Mouse (Mus musculus): ENCODE results near the gene Klf15. TPM values are rescaled to one million over a fixed set of nuclear protein-coding genes. Genes with fewer than 3 reads are reported as not detected.

The Klf15 gene
- polyA plus RNA-seq, 1 experiment from 2014 or later = 8.4 TPM

DNA sequence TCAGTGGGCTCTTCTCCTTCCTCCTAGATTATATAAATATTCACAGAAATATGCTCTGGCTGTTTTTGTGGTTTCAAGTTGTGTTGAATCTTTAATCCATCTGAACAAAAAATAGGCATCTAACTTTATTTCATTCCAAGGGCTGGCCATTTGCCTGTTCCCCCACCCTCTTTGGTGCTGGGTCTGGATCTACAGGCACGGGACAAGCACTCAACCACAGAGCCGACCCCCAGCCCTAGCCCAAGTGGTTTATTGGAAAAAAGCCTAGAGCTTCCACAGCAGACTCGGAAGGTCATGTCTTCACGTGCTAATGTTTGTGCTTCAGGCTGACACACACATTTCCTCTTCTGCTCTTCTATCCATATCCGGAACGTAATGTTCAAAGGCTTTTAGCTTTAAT lies 43.5 kb downstream of the Klf15 start:
- Histone ChIP-seq H3K27ac (replicated peaks; ENCODE audit: low read depth, low read length) (peak overlapping the region; percentile 75; the same call in 1 of the 2 replicates), H3K27me3 (replicated peaks; ENCODE audit: control insufficient read depth, insufficient read depth, low read length) (no peaks in the 10 kb centered on the region), H3K4me1 (ENCODE audit: control insufficient read depth, insufficient read depth, low read length) (peaks cover 22% of the 10 kb centered on the region), H3K36me3 (ENCODE audit: control insufficient read depth, insufficient read depth, low read length) (no peaks in the 10 kb centered on the region), H3K9ac (ENCODE audit: low read depth, low read length) (no peak overlapping the region), H3K9me3 (ENCODE audit: control insufficient read depth, low read length) (no peaks in the 10 kb centered on the region), H3K4me2 (ENCODE audit: low read depth, low read length) (no peak overlapping the region), H3K4me3 (ENCODE audit: low read depth, low read length) (no peak overlapping the region)
- 29% methylated on average over 6 of the region's 6 CpGs for WGBS
- no peak; the same call in 1 of the 2 replicates for ATAC-seq (ENCODE audit: low read depth)
- DNase-seq (ENCODE audit: low spot score) = peak; percentile 73

GRCm38 (mm10) chr6:90506673-90507311 lies 44.4 kb downstream of the Klf15 start:
- DNase-seq (ENCODE audit: low spot score) (peak; percentile 76), ATAC-seq (ENCODE audit: low read depth) (peak; percentile 82)
- 33% methylated on average over 16 of the region's 16 CpGs for WGBS
- Histone ChIP-seq H3K27ac (replicated peaks; ENCODE audit: low read depth, low read length) (peak overlapping the region; percentile 75), H3K4me1 (ENCODE audit: control insufficient read depth, insufficient read depth, low read length) (peaks cover 22% of the 10 kb centered on the region), H3K9ac (ENCODE audit: low read depth, low read length) (no peak overlapping the region), H3K27me3 (replicated peaks; ENCODE audit: control insufficient read depth, insufficient read depth, low read length) (no peaks in the 10 kb centered on the region), H3K4me2 (ENCODE audit: low read depth, low read length) (peak overlapping the region; percentile 10; the same call in 1 of the 2 replicates), H3K9me3 (ENCODE audit: control insufficient read depth, low read length) (no peaks in the 10 kb centered on the region), H3K36me3 (ENCODE audit: control insufficient read depth, insufficient read depth, low read length) (no peaks in the 10 kb centered on the region), H3K4me3 (ENCODE audit: low read depth, low read length) (no peak overlapping the region)

- H3K27me3 ChIP-seq (replicated peaks; ENCODE audit: control insufficient read depth, insufficient read depth, low read length) = no peaks in the 10 kb centered on the region
- ATAC-seq (ENCODE audit: low read depth) (no peak), DNase-seq (ENCODE audit: low spot score) (no peak)
- H3K4me2 ChIP-seq (ENCODE audit: low read depth, low read length) = no peak overlapping the region
- H3K4me3 ChIP-seq (ENCODE audit: low read depth, low read length) = no peak overlapping the region
- peaks cover 22% of the 10 kb centered on the region for H3K4me1 ChIP-seq (ENCODE audit: control insufficient read depth, insufficient read depth, low read length)
- no peaks in the 10 kb centered on the region for H3K9me3 ChIP-seq (ENCODE audit: control insufficient read depth, low read length)
- H3K9ac ChIP-seq (ENCODE audit: low read depth, low read length) = no peak overlapping the region
- peak overlapping the region; percentile 4; the same call in 1 of the 2 replicates for H3K27ac ChIP-seq (replicated peaks; ENCODE audit: low read depth, low read length)
- H3K36me3 ChIP-seq (ENCODE audit: control insufficient read depth, insufficient read depth, low read length) = no peaks in the 10 kb centered on the region
Measured at GRCm38 (mm10) chr6:90507443-90507842, 45.1 kb downstream of the Klf15 start.

DNA sequence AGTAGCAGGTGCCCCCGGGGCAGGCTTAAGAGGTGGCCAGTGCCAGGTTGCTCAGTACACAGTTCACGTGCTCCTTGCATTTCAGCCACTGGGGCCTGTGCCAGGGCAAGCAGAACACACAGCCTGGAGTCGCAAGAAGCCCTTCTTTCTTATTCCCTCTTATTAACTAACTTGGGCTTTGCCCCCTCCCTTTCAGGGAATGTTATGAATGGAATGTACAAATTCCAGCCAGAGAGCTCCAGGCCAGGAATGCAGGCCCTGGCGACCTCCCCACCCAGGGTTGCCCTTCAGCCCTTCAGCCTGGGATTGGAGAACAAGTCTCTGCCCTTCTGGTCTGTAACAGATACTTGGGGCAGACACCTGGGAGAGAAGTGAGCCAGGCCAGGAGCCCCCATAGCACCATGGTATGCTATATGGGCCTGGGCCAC lies 45.8 kb downstream of the Klf15 start:
- 21% methylated on average over 4 of the region's 4 CpGs for WGBS
- peak; percentile 54 for DNase-seq (ENCODE audit: low spot score)
- no peak overlapping the region for H3K27ac ChIP-seq (replicated peaks; ENCODE audit: low read depth, low read length)

DNA sequence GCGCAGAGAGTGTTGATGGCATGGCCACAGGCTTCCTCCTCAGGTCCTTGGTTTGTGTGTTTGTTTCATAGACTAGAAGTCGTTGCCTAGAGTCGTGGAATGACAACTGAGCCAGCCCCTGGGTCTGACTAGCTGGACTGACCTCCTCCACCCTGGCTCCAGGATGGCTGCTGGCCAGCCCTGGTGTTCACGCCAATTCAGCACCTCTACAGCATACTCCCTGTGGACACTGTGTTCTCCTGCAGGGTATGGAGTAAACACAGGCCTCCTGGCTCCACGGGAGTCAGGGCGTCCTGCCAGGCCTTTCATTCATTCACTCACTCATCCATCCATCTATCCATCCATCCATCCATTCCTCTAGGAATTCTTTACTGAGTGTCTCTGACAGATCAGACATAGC lies 46.7 kb downstream of the Klf15 start:
- ATAC-seq (ENCODE audit: low read depth) = no peak
- Histone ChIP-seq H3K4me2 (ENCODE audit: low read depth, low read length) (no peak overlapping the region), H3K9ac (ENCODE audit: low read depth, low read length) (no peak overlapping the region), H3K36me3 (ENCODE audit: control insufficient read depth, insufficient read depth, low read length) (no peaks in the 10 kb centered on the region), H3K27ac (replicated peaks; ENCODE audit: low read depth, low read length) (no peak overlapping the region), H3K9me3 (ENCODE audit: control insufficient read depth, low read length) (no peaks in the 10 kb centered on the region), H3K4me1 (ENCODE audit: control insufficient read depth, insufficient read depth, low read length) (peaks cover 22% of the 10 kb centered on the region), H3K27me3 (replicated peaks; ENCODE audit: control insufficient read depth, insufficient read depth, low read length) (no peaks in the 10 kb centered on the region), H3K4me3 (ENCODE audit: low read depth, low read length) (no peak overlapping the region)
- no peak for DNase-seq (ENCODE audit: low spot score)
- WGBS = 56% methylated on average over 6 of the region's 6 CpGs

More for the DNA sequence above, 45.8 kb downstream of the Klf15 start:
- peak; percentile 66 for ATAC-seq (ENCODE audit: low read depth)
- no peaks in the 10 kb centered on the region for H3K9me3 ChIP-seq (ENCODE audit: control insufficient read depth, low read length)
- no peak overlapping the region for H3K9ac ChIP-seq (ENCODE audit: low read depth, low read length)
- no peaks in the 10 kb centered on the region for H3K36me3 ChIP-seq (ENCODE audit: control insufficient read depth, insufficient read depth, low read length)
- H3K4me1 ChIP-seq (ENCODE audit: control insufficient read depth, insufficient read depth, low read length) = peaks cover 22% of the 10 kb centered on the region
- no peak overlapping the region for H3K4me3 ChIP-seq (ENCODE audit: low read depth, low read length)
- no peak overlapping the region for H3K4me2 ChIP-seq (ENCODE audit: low read depth, low read length)
- H3K27me3 ChIP-seq (replicated peaks; ENCODE audit: control insufficient read depth, insufficient read depth, low read length) = no peaks in the 10 kb centered on the region

DNA sequence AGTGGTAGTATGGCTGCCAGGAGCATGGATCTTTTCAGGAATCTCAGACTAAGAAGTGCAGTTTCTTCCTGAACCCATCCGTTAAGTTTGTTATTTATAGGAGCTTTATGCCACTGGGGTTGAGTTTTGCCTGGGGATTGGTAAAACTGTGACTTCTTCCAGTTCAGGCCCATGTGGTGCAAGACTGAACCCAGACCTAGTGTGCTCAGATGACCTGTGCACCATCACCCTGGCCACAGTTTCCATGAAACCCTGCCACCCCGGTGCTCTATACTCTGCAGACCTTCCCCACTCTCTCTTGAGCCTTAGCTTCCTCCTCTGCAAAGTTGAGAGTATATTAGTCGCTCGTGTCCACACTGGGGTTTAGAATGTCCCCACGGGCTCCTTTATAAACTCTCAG lies 50.0 kb downstream of the Klf15 start:
- Histone ChIP-seq H3K4me2 (ENCODE audit: low read depth, low read length) (no peak overlapping the region), H3K27ac (replicated peaks; ENCODE audit: low read depth, low read length) (no peak overlapping the region), H3K36me3 (ENCODE audit: control insufficient read depth, insufficient read depth, low read length) (no peaks in the 10 kb centered on the region), H3K9me3 (ENCODE audit: control insufficient read depth, low read length) (no peaks in the 10 kb centered on the region), H3K27me3 (replicated peaks; ENCODE audit: control insufficient read depth, insufficient read depth, low read length) (no peaks in the 10 kb centered on the region), H3K9ac (ENCODE audit: low read depth, low read length) (no peak overlapping the region), H3K4me1 (ENCODE audit: control insufficient read depth, insufficient read depth, low read length) (peaks cover 8% of the 10 kb centered on the region; the same call in 1 of the 2 replicates), H3K4me3 (ENCODE audit: low read depth, low read length) (no peak overlapping the region)
- ATAC-seq (ENCODE audit: low read depth) (no peak), DNase-seq (ENCODE audit: low spot score) (no peak)
- WGBS = 83% methylated on average over 5 of the region's 5 CpGs

DNA sequence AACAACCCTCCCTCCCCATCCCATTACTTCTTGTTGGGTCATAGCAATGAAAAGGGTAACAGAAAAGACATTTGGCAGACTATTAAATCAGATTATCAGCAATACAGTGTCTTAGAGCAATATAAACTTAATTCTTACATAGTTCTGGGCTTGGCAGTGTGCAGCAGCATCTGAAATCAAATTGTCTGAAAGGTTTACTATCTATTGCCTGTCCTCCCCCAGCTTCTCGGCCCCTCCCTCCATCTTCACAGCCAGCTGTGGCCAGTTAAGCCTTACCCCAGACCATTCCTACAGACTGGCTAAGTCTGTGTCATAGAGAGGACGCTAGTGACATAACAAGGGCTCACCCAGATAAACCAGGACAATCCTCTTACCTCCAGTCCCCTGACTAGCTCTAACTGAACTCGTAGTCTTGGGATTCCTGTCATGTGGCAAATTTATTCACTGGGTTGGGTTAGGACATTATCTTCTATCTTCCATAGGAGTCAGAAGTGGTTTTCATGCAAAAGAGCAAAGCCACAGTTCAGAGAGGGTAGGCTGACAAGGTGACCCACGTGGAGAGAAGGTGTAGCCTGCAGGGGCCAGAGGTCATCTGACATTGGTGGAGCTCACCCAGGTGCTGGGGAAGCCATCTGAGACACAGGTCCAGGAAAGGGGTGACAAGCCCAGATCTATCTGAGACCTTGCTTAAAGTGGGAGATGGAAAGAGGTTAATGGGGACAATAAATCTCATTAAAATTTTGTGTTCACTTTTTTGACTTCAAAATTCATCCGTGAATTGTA lies 50.9 kb downstream of the Klf15 start:
- H3K27me3 ChIP-seq (replicated peaks; ENCODE audit: control insufficient read depth, insufficient read depth, low read length) = no peaks in the 10 kb centered on the region
- no peak for DNase-seq (ENCODE audit: low spot score)
- H3K4me3 ChIP-seq (ENCODE audit: low read depth, low read length) = no peak overlapping the region
- no peaks in the 10 kb centered on the region for H3K36me3 ChIP-seq (ENCODE audit: control insufficient read depth, insufficient read depth, low read length)
- H3K9ac ChIP-seq (ENCODE audit: low read depth, low read length) = no peak overlapping the region
- WGBS = 72% methylated on average over 5 of the region's 5 CpGs
- H3K4me1 ChIP-seq (ENCODE audit: control insufficient read depth, insufficient read depth, low read length) = 0 out of 2 replicates have a peak, but pooled peaks cover 4% of the 10 kb centered on the region
- no peak overlapping the region for H3K27ac ChIP-seq (replicated peaks; ENCODE audit: low read depth, low read length)
- H3K4me2 ChIP-seq (ENCODE audit: low read depth, low read length) = no peak overlapping the region
- no peak for ATAC-seq (ENCODE audit: low read depth)
- H3K9me3 ChIP-seq (ENCODE audit: control insufficient read depth, low read length) = no peaks in the 10 kb centered on the region

GRCm38 (mm10) chr6:90514369-90514768 lies 52.0 kb downstream of the Klf15 start:
- Histone ChIP-seq H3K4me3 (ENCODE audit: low read depth, low read length) (no peak overlapping the region), H3K36me3 (ENCODE audit: control insufficient read depth, insufficient read depth, low read length) (no peaks in the 10 kb centered on the region), H3K9ac (ENCODE audit: low read depth, low read length) (no peak overlapping the region), H3K4me1 (ENCODE audit: control insufficient read depth, insufficient read depth, low read length) (no peaks in the 10 kb centered on the region), H3K27me3 (replicated peaks; ENCODE audit: control insufficient read depth, insufficient read depth, low read length) (no peaks in the 10 kb centered on the region), H3K4me2 (ENCODE audit: low read depth, low read length) (no peak overlapping the region), H3K9me3 (ENCODE audit: control insufficient read depth, low read length) (no peaks in the 10 kb centered on the region), H3K27ac (replicated peaks; ENCODE audit: low read depth, low read length) (no peak overlapping the region)
- no peak for DNase-seq (ENCODE audit: low spot score)
- no peak for ATAC-seq (ENCODE audit: low read depth)

All from embryonic facial prominence, embryonic 14.5 days (tissue).